Mouse (Mus musculus): ENCODE data around the gene Snd1.

GRCm38 (mm10) chr6:28795792-28796515, 321.0 kb downstream of the Snd1 start:
- TF ChIP-seq CTCF (IDR thresholded peaks at IDR 0.05), result no peak
- no peak for TF ChIP-seq EP300 (IDR thresholded peaks at IDR 0.05)

All from lung, postnatal 0 days (tissue).